Mouse (Mus musculus) induced T-regulatory cell, adult 2 months (primary cell): ENCODE measurements around the gene Olfr1257.
"Not testable (repeated sequence)": the region's sequence is repeated elsewhere in the genome, so short reads cannot be mapped to it uniquely, and the experiment has no call there.

Experiments
- DNase-seq: peaks from one replicate; pipeline ENCODE4 v3.0.0-alpha.2; 2012; ENCODE audit warnings: low read depth

Olfr1257 gene

DNA sequence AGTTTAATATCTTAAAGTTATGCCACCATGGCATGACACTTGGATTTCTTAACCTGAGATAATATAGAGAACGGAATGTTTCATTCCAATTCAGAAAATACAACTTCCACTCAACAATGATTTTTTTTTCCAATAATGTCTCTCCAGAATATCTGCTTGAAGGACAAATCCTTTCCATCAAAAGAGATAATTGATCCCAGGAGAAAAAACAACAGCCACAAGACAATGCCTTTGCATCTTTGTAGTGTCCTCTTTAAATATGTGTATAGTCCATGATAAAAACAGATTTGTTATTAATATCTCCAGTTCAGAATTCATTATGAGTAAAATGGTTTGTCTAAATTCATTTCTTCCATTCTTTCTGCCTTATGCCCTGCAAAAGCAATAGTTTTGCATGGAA lies at the start of gene Olfr1257:
TSS of gene Olfr1257 (plus strand) at position 301 of the 400 bp plus-strand sequence.
- DNase-seq, result no peak

DNA sequence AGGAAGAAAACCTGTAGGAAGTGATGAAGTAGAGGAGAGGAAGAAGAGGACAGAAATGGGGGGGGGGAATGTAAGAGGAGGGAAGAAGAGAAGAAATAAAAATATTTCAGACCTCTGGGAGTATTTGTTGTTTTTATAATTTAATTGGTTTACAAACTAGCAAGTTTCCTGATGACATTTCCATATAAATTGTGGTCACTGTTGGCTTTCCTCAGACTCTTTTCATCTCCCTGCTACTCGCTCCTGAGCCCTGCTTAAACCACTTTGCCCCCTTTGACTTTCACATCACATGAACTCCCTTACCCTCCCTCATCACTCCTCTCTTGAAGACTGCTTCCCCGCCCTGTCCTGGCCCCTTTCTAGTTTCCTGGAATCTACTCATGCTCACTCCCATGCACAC lies 36.8 kb upstream of the Olfr1257 start, which contains the start of gene Olfr1256:
TSS of gene Olfr1256 (minus strand) at position 101 of the 400 bp plus-strand sequence.
- DNase-seq, result no peak

DNA sequence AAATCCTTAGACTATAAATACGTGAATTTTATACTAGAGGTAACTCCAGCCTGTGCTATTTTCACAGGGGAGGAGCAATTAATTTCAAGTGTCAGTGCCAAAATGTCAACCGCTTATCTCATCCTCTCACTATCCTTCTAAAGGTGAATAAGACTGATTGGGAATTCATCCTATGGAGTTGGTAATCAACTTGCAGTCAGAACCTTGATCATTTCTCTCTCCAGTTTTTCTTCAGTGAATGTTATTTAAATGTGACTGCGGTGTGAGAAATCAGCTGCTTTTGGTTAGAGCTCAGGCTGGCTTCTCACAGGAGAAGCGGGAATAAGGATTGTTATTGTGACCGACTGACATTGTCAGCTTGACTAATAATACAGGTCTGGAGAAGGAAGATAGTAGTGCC lies 30.1 kb upstream of the Olfr1257 start, which contains the start of gene Olfr48:
TSS of gene Olfr48 (minus strand) at position 101 of the 400 bp plus-strand sequence.
- DNase-seq, result no peak

DNA sequence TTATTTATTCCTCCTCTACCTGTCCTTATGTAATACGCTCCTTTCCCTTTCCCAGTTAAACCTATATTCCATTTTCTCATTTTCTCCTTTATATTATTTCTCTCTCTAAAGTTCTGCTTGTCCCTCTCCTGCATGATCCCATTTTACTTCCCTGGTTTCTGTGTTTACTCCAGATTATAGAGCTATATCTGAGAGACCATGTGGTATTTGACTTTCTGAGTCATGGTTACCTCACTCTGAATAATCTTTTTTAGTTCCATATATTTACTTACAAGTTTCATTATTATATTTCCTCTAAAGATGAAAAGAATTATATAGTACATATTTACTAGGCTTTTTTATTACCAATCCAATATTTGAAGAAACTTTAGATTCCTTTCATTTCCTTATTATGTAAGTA lies 29.0 kb upstream of the Olfr1257 start:
- DNase-seq, result no peak

DNA sequence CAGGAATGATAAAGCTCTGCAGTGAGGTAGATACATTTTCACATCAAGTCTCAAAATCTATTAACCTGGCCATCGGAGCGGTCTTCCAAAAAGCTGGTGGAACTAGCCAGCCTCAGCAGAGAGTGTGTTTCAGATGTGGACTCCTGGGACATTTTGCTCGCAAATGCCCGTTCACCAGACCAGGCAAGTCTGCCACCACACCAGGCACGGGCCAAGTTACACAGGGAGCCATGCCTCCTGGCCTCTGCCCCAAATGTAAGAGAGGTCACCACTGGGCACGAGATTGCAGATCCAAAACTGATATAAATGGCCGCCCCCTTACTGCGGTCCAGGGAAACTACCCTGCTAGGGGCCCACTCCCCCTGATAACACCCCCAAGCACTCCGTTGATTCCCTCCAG lies 34.4 kb downstream of the Olfr1257 start:
- DNase-seq, result not testable (repeated sequence)

DNA sequence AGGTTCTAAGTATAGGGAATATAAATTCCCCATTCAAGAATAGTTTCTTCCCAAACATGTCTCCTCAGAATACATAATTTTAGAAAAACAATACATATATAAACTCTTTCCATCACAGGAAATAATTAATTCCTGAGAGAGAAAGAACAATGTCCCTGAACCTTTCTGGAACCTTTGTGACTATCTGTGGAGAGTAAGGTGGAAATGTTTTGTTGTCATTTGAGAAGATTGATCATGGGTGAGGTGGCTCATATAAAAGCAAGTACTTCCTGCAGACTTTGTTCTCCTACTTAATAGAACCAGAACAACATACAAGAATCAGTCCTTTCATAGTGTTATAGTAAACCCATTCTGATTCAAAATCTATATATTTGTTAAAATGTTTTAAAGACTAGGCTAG lies 48.8 kb downstream of the Olfr1257 start, which contains the start of gene Olfr1258:
TSS of gene Olfr1258 (plus strand) at position 301 of the 400 bp plus-strand sequence.
- no peak for DNase-seq
